Mouse (Mus musculus): ENCODE data around the gene Arhgap24.

The Arhgap24 gene

DNA sequence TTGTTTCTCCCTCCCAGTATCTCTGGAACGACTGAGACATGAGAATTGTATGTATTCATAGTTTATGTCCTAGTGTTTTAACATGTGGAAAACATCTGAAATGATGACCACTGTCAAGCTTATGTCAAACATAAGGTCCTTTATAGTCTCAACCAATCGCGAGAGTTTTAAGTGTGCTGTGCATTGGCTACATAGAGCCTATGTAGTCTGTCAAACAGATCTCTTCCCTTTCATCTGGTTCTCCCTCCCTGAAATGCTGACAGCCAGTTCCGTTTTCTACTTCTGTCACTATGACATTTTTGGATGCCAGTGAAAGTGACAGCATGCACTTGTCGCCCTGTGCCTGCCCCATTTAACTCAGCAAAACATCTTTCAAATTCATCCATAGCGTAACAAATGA, 275.8 kb downstream of the Arhgap24 start:
- TF ChIP-seq GATA4 (IDR thresholded peaks at IDR 0.05; ENCODE audit: insufficient replicate concordance, low read length) = no peak

DNA sequence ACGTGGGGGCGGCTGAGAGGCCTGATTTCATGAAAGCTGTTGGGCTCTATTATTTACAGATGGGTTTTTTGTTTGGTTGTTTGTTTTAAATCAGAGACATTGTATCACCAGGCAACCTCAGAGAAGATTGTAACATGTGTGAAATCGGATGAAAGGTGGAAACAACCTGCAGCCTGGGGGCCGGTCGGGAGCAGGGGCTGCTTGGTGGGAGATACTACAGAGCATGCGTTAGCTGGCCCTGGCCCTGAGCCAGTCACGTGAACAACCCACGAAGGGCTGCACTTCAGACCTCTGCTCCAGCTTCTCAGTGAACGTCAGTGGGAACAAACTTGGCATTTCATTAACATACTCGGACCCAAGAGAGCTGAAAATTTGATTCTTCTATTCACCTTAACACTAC, 284.5 kb downstream of the Arhgap24 start:
- no peak for TF ChIP-seq GATA4 (IDR thresholded peaks at IDR 0.05; ENCODE audit: insufficient replicate concordance, low read length)

DNA sequence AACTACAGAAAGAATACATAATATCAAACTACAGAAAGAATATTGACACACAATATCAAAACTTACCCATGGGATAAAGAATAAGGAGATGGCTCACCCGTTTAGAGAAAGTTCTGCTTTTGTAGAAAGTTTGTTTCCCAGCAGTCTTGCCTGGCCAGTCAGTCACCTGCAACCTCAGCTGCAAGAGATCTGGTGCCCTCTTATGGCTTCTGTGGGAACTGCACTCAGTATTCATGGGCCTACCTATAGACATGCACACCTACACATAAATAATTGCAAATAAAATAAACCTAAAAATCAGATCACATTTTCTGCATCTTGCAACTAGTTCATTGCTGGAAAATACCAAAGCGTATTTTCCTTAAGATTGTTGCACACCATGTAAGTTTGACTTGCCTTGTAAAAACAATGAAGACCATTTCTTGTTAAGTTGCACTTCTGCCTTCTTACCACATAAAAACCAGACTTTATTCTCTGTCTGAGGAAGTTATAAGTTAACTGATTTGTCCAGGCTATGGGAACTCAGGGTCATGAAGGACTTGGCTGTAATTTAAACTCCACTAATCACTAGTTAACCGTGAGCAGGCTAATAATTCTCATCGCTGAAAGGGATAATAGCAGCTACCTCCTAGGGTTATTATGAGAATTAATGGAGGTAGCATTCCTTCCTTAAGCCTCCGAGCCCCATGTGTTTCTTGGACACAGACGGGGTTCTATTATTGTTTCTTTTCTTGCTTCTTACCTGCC, 285.3 kb downstream of the Arhgap24 start:
- TF ChIP-seq GATA4 (IDR thresholded peaks at IDR 0.05; ENCODE audit: insufficient replicate concordance, low read length) = no peak

DNA sequence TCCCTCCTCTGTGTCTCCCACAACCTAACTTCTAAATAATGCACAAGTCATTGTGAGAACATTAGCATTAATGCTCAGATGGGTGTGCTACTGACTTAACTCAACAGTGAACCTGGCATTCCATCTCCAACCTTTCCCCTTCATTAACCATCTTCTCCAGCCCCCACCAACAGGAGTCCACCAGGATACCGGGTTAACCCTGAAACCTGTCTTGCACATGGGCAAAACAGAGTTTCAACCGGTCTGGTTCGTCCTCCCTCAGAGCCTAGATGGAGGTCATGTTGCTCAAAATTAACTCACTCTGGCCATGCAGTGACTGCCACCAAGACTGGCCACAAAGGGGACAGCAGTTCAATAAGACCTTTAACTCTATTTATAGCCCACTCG, 285.9 kb downstream of the Arhgap24 start:
- no peak for TF ChIP-seq GATA4 (IDR thresholded peaks at IDR 0.05; ENCODE audit: insufficient replicate concordance, low read length)

DNA sequence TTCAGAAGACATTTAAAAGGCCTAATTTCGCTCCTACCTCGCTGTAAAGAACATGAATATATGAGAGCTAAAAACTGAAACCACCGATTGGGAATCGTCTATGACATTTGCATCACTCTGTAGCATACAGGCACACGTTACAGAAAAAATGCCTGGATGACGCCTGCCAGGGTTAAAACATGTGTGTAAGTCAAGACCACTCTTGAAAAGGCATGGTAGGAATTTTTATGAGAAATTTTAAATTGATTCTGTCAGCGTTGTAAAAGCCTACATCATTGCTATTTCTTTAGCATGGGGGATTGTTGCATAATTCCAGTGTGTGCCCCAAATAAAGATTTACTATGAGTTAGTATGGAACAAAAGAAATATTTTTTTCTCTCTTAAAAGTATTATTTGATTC, 286.6 kb downstream of the Arhgap24 start:
- no peak for TF ChIP-seq GATA4 (IDR thresholded peaks at IDR 0.05; ENCODE audit: insufficient replicate concordance, low read length)

DNA sequence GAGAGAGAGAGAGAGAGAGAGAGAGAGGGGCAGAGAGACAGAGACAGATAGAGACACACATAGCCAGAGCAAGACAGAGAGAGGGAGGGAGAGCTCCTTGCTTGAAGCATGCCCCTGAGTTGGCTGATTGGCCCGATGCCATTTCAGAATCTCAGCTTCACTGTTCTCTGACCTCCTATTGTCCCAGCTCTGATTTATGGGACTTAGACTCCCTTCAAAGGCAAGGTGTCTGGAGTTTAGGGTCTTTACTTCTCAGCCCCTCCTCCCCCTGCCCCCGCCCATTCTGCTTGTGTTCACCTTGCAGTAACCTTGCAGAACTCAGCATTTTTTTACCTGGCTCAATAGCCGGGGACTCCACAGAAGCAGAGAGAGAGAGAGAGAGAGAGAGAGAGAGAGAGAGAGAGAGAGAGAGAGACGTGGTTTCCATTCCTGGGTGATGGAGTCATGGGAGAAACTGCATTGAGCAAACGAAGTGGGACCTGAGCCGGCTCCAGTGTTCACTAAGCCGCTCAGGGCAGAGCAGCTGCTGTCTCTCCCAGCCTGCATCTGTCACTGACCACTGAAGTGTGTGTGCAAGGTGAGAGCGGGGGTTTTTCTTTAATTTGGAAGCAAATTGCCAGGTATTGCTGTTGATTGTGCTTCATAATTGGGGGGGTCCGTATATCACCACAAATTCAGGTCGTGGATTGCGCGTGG, 287.3 kb downstream of the Arhgap24 start:
- no peak for TF ChIP-seq GATA4 (IDR thresholded peaks at IDR 0.05; ENCODE audit: insufficient replicate concordance, low read length)

DNA sequence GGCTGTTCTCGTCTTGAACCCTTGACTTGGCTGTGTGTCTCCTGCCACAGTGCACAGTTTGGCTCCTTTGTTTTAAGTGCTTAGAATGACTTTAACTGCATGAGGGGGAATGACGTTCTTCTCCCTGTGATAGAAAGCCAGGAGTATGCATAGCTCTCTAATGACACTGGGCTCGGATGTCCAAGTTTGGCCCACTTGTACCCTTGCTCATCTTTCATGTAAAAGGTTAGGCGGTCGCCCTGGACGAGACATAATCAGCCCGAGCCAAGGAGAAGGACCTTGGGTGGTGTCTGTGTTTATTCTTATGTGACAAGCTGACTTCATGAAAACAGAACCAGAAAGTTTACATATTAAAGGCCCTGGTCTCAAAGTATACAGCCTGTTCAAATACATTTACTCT, 289.4 kb downstream of the Arhgap24 start:
- no peak for TF ChIP-seq GATA4 (IDR thresholded peaks at IDR 0.05; ENCODE audit: insufficient replicate concordance, low read length)

DNA sequence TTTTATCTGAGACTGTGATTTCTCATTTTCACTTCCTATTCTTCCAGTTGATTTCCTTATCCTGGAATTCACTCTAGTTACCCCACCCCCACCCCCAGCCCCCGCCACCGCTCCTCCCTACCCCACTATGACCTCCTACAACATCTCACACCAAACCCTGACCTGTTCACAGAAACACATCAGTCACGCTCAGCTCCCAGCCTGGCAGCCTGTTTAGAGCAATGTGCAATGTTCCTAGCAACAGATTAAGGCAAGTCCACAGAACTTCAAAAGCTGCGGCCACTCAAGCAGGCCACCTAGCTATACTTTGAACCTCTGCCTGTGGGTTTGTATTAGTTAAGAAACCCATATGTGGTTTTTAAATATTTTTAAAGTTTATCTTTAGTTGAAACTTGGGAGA, 293.3 kb downstream of the Arhgap24 start:
- TF ChIP-seq GATA4 (IDR thresholded peaks at IDR 0.05; ENCODE audit: insufficient replicate concordance, low read length) = no peak

DNA sequence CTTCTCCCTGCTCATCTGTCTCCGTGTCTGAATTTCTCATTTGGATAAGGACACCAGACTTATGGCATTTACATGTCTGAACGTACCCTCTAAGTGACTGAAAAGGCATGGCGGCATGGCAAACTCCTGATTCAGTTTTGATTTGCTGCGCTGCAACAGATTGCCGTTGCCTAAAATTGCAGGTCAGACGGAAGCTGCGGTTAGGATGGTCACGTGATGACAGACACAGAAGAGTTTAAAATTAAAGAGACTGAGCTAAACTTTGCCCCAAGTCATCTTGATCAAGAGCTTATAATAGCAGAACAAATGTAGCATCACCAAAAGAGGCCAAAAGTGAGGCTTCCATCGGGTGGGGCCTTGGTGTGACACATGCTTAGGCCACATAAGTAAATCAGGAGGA, 296.1 kb downstream of the Arhgap24 start:
- no peak for TF ChIP-seq GATA4 (IDR thresholded peaks at IDR 0.05; ENCODE audit: insufficient replicate concordance, low read length)

DNA sequence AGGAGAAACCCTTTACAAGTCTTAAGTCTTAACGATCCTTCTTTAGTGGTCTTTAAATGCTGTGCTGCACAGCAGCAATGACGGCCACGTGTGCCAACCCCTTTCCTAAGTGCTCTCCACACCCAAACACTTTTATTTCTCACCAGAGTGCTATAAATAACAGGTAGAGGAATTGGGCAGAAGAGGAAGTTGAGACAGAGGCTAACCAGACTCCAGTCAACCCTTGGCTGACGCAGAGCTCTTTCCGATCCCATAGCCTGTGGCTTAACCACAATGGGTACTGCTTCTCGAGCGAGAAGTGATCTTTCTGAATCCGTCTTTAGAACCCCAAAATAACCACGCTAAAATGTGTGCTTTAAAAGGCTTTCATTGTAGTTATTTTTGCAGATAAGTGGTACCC, 296.7 kb downstream of the Arhgap24 start:
- TF ChIP-seq GATA4 (IDR thresholded peaks at IDR 0.05; ENCODE audit: insufficient replicate concordance, low read length) = no peak

DNA sequence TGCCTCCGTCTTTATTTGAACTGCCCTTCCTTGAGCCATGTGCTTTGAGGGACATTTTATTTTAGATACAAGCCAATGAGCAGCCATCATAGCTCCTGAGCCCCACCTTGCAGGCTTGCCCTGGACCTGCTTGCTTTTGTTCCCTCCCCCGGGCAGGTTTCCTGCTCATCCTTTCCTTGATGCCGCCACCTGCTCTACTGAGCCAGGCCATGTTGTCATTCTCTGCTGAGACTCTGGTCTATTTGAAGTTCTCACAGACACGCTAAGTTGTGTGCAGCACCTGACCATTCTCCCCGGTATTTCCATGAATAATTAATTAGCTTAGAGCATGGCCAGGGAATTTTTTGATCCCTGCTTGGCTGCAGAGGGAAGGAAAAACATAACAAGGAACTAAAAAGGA, 297.1 kb downstream of the Arhgap24 start:
- no peak for TF ChIP-seq GATA4 (IDR thresholded peaks at IDR 0.05; ENCODE audit: insufficient replicate concordance, low read length)

DNA sequence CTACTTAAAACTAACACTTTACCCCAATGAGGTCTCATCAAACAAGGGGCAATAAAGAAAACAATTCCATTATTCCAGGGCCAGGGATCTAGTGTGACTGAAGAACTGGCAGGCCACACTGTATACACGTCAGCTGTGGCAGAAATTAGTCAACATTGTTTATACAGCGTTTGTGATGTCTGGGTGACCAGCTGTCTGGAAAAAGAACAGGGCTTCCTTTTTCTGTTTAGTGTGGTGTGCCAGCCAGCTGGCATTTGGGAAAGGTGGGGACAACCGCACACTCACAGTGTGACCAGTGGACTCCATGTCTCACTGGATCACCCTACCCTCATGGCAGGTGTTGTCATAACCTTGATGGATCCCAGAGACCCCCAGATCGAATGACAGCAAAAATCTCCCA, 302.4 kb downstream of the Arhgap24 start:
- no peak for TF ChIP-seq GATA4 (IDR thresholded peaks at IDR 0.05; ENCODE audit: insufficient replicate concordance, low read length)

DNA sequence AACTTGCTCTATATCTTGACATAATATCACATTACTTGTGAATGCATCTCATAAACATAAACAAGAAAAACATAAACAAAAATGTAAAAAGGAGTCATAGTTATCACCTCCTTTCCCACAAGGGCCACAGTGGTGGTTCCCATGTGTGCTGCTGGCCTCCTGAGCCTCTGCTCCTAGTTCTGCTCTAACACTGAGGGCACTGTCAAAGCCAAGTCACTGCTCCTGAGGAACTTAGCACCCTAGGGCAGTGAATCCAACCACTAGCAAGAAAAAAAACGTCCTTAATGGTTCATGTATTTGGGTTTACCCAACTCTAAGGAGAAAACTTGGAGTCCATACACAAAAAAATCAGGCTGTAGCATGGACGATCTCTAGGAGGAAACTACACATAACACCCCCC, 304.9 kb downstream of the Arhgap24 start:
- no peak for TF ChIP-seq GATA4 (IDR thresholded peaks at IDR 0.05; ENCODE audit: insufficient replicate concordance, low read length)

DNA sequence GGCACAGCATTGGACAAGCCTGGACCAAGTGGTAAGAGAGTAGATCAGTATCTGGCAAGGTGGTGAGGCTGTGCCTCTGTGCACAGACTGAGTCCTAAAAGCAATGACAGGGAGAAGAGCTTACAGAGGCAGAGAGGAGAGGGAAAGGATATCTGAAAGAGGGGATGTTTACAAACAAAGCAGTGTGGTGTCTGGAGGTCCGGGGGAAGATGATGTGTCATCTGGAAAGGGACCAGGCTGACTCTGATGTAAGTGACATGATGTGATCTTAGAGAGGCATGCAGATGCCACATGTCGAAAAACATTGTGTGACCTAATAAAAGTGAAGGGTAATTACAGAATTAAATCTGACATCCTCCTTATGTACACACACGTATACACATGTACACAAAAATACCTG, 307.2 kb downstream of the Arhgap24 start:
- no peak for TF ChIP-seq GATA4 (IDR thresholded peaks at IDR 0.05; ENCODE audit: insufficient replicate concordance, low read length)

DNA sequence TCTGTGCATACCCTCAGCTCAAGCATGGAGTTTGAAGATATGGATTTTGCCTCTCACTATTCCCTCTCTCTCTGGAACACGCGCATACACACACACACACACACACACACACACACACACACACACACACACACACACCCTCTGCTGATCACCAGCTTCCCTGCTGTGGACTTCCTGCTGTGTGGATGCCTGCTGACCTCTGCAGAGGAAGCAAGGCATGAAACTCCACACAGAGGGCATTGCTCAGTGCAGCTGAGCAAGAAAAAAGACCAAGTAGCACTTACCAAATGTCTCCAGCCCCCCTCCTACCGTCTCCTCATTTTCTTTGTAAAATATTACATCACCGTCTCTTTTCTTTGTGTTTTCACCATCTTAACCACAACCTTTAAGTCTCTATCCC, 310.1 kb downstream of the Arhgap24 start:
- TF ChIP-seq GATA4 (IDR thresholded peaks at IDR 0.05; ENCODE audit: insufficient replicate concordance, low read length) = no peak

DNA sequence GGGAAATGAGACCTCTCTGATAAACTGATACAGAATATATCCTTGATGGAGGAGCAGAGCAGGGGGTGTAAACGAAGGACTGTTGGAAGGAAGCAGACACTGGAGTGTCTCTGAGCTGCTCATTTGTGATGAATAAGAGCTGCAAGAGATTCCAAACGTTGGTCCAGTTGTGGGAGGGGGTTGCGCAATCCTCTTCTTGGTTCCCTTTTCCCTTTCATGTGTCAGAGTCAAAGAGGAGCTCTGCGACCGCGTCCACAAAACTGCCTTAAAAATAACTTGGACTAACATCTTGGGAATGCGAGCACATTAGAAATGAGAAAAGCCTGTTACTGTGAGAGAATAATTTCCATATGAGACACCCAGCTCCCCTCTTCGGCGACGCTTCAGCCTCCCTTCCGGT, 312.3 kb downstream of the Arhgap24 start:
- TF ChIP-seq GATA4 (IDR thresholded peaks at IDR 0.05; ENCODE audit: insufficient replicate concordance, low read length) = no peak

DNA sequence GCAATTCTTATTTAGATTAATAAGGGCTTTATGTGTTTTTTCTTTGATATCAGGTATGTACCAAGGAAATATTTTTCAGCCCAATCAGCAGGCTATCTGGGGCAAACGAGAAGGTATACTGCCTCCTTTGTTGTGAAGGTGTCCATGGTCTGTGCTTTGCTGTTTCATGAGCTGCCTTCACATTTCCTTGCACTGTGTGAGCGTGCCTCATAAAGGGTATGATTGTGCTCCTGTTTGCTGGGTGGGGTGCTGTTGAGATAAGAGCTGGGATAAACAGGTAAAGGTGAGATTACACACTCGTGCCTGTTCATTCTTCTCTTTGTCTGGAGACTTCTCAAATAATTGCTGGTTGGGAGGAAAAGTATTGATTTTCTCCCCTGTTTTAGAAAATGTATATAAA, 320.3 kb downstream of the Arhgap24 start:
- TF ChIP-seq GATA4 (IDR thresholded peaks at IDR 0.05; ENCODE audit: insufficient replicate concordance, low read length) = no peak
